Mouse (Mus musculus): ENCODE results near the gene Lpp.

- TF ChIP-seq EP300 (IDR thresholded peaks at IDR 0.05; ENCODE audit: low read depth) (no peak), CTCF (IDR thresholded peaks at IDR 0.05; ENCODE audit: low read depth) (no peak)
Observed at GRCm38 (mm10) chr16:24506740-24507139, 113.4 kb downstream of the Lpp start.

All from liver, postnatal 0 days (tissue).